Mouse (Mus musculus): ENCODE measurements around the gene D630036H23Rik. TPM values are rescaled to one million over a fixed set of nuclear protein-coding genes. Genes with fewer than 3 reads are reported as not detected.

Gene D630036H23Rik
- 5.1 and 6.1 TPM in 2 replicates for polyA plus RNA-seq (2015; fragmentation: Nextera tagmentation; extraction: Ambion mirVana)

DNA sequence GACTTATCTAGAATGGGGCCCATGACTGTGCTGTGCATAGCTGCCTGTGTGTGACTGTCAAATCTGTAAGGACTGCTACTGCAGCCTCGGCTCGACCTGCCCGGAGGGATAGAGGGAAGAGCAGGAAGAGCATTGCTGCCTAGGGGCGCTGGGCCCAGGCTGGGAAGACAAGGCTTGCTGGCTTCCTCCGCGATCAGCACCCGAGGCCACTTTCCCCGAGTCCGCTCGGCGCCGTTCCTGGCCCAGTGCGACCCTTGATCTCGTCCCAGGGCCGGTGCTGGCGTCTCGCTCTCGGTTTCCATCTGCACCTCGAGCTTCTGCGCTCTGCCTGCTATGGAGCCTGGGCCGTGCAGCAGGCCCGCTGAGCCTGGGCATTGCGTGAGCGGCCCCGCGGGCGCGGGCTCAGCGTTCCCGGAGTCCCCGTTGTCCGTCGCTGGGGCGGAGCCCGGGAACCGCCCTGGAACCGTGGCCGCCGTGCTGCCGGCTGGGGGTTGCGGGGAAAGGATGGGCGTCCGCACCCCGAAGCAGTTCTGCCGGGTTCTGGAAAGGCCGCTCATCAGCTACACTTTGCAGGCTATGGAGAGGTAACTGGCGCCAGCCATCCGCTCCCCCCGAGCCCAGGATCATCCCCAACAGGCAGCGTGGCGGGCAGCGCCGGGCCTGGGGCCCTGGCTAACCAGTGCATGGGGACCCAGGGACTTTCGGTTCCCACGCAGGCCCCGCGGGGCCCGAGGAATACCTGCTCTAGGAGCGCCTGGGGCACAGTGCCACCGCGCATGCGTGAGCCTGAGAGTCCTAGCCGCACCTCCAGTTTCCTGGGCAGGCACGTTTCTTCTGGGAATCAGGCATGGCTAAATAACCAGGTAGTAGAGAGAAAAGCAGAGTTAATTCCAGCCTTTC lies at the start of gene D630036H23Rik, which contains the start of gene Ispd:
TSS of gene D630036H23Rik (minus strand) at position 741 of the 900 bp plus-strand sequence.
TSS of gene Ispd (plus strand) at position 10 of the 900 bp plus-strand sequence.
- TF ChIP-seq CTCF (IDR thresholded peaks at IDR 0.05; ENCODE audit: low read depth), result no peak
- no peaks in the 10 kb centered on the region for H3K9me3 ChIP-seq (replicated peaks; ENCODE audit: low read length)
- no peaks in the 10 kb centered on the region; the same call in 1 of the 2 replicates for H3K4me1 ChIP-seq (replicated peaks; ENCODE audit: insufficient read depth, low read length)
- under 1% methylated on average over 55 of the region's 64 CpGs for WGBS
- peak within 1 kb of the TSS; percentile 98 for H3K9ac ChIP-seq (ENCODE audit: low read depth, low read length)
- H3K27me3 ChIP-seq (ENCODE audit: insufficient read depth, low read length), result no peaks in the 10 kb centered on the region
- H3K27ac ChIP-seq, result peak within 1 kb of the TSS; percentile 98
- no peaks in the 10 kb centered on the region for H3K36me3 ChIP-seq (ENCODE audit: insufficient read depth, low read length)
- DNase-seq (ENCODE audit: low spot score) (peak; percentile 85), ATAC-seq (replicated peaks; ENCODE audit: low FRiP score, low read depth) (peak; percentile 95)
- H3K4me2 ChIP-seq (ENCODE audit: low read length), result peak within 1 kb of the TSS; percentile 87
- peak within 1 kb of the TSS; percentile 70 for H3K4me3 ChIP-seq (replicated peaks; ENCODE audit: low read depth, low read length)

DNA sequence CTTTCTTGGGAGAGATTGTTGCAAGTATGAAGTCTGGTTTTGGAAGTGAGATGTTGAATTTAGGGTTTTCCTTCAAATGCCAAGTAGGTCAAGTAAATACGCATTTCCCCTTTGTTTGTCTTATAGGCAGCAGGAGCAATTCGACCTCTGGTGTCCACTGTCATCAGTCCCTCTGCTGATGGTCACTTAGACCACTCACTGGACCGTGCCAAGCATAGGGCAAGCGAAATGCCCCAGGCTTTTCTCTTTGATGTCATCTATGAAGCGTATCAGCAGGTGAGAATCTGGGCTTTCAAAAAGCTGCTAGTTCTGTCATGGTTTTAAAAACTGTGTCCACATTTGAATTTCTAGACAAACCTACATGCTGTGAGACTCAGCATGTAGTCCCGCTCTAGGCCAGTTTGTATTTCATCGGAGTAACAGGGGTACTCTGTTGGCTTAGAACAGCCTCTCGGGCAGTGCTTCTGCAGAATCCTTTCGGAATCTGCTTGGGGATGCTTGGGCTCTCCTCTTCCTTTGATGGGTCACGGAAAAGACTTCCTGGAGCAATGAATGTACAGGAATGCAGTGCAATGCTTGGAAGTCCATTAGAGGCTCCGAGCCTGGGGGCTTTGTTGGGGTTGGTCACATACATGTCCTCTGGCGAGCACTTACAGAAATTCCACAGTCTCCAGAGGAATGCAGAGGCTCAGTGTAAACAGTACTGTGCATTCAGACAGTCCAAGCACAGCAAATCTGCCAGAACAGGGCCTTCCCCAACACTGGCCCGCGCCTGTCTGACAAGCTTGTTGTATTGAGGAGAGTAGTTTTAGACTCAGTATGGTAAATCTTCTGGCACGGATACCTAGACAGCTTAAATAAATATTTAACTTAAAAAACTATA lies 44.4 kb upstream of the D630036H23Rik start:
- peak; percentile 77; the same call in 1 of the 2 replicates for ATAC-seq (replicated peaks; ENCODE audit: low FRiP score, low read depth)
- Histone ChIP-seq H3K4me1 (replicated peaks; ENCODE audit: insufficient read depth, low read length) (peaks cover 8% of the 10 kb centered on the region), H3K36me3 (ENCODE audit: insufficient read depth, low read length) (no peaks in the 10 kb centered on the region), H3K27ac (peak overlapping the region; percentile 50; the same call in 1 of the 2 replicates), H3K4me3 (replicated peaks; ENCODE audit: low read depth, low read length) (no peak overlapping the region), H3K9me3 (replicated peaks; ENCODE audit: low read length) (no peaks in the 10 kb centered on the region), H3K4me2 (ENCODE audit: low read length) (no peak overlapping the region), H3K9ac (ENCODE audit: low read depth, low read length) (no peak overlapping the region), H3K27me3 (ENCODE audit: insufficient read depth, low read length) (no peaks in the 10 kb centered on the region)
- TF ChIP-seq CTCF (IDR thresholded peaks at IDR 0.05; ENCODE audit: low read depth), result no peak
- 44% methylated on average over 15 of the region's 15 CpGs for WGBS
- peak; percentile 73 for DNase-seq (ENCODE audit: low spot score)

DNA sequence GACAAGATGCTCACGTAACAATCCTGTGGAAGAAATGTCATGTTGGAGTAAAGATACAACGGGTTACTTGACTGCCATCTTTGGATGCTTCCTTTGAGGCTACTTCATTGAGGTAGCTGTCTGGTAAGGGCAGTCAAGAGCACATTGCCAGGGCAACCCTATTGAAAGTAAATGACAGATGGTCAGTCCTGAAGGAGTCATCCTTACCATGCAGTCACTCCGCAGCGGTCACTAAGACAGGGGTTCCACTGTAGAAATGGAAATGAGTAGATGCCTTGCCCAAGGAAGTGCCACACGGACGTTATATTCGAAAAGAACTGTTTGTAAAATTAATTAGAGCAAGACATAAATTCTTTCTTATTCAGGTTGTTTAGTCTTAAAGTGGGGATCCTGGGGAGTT lies 43.3 kb upstream of the D630036H23Rik start:
- H3K4me2 ChIP-seq (ENCODE audit: low read length), result no peak overlapping the region
- no peaks in the 10 kb centered on the region for H3K27me3 ChIP-seq (ENCODE audit: insufficient read depth, low read length)
- WGBS, result 79% methylated on average over 7 of the region's 7 CpGs
- H3K36me3 ChIP-seq (ENCODE audit: insufficient read depth, low read length), result no peaks in the 10 kb centered on the region
- no peak overlapping the region for H3K27ac ChIP-seq
- H3K9ac ChIP-seq (ENCODE audit: low read depth, low read length), result no peak overlapping the region
- no peak for ATAC-seq (replicated peaks; ENCODE audit: low FRiP score, low read depth)
- no peak for DNase-seq (ENCODE audit: low spot score)
- no peak overlapping the region for H3K4me3 ChIP-seq (replicated peaks; ENCODE audit: low read depth, low read length)
- H3K4me1 ChIP-seq (replicated peaks; ENCODE audit: insufficient read depth, low read length), result peaks cover 8% of the 10 kb centered on the region
- H3K9me3 ChIP-seq (replicated peaks; ENCODE audit: low read length), result no peaks in the 10 kb centered on the region
- no peak for TF ChIP-seq CTCF (IDR thresholded peaks at IDR 0.05; ENCODE audit: low read depth)

DNA sequence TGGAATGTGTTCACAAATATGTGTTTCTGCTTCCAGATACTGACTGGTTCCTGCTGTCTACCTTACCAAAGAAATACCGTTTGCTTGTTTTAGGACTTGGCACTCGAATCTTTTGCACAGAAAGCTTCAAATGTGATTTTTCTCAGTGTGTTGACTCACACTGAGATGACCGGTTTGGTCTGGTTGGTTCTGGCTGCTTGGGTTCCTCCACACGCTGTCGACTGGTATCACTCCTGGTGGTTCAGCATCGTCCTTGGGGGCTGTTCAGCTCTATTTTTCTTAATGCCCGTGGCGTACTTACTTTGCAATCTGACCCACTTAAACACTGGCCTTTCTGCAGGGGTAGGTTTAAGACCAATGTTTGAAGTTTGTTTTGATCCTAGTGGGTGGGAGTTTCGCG lies 41.7 kb upstream of the D630036H23Rik start:
- Histone ChIP-seq H3K4me3 (replicated peaks; ENCODE audit: low read depth, low read length) (no peak overlapping the region), H3K27ac (peak overlapping the region; percentile 63), H3K27me3 (ENCODE audit: insufficient read depth, low read length) (no peaks in the 10 kb centered on the region), H3K9ac (ENCODE audit: low read depth, low read length) (0 out of 2 replicates have a peak overlapping the region, but pooled peaks have one; percentile 9), H3K4me2 (ENCODE audit: low read length) (peak overlapping the region; percentile 0; the same call in 1 of the 2 replicates), H3K36me3 (ENCODE audit: insufficient read depth, low read length) (no peaks in the 10 kb centered on the region), H3K4me1 (replicated peaks; ENCODE audit: insufficient read depth, low read length) (peaks cover 8% of the 10 kb centered on the region), H3K9me3 (replicated peaks; ENCODE audit: low read length) (no peaks in the 10 kb centered on the region)
- no peak for TF ChIP-seq CTCF (IDR thresholded peaks at IDR 0.05; ENCODE audit: low read depth)
- DNase-seq (ENCODE audit: low spot score) (peak; percentile 54), ATAC-seq (replicated peaks; ENCODE audit: low FRiP score, low read depth) (peak; percentile 87; the same call in 1 of the 2 replicates)
- 30% methylated on average over 10 of the region's 10 CpGs for WGBS

DNA sequence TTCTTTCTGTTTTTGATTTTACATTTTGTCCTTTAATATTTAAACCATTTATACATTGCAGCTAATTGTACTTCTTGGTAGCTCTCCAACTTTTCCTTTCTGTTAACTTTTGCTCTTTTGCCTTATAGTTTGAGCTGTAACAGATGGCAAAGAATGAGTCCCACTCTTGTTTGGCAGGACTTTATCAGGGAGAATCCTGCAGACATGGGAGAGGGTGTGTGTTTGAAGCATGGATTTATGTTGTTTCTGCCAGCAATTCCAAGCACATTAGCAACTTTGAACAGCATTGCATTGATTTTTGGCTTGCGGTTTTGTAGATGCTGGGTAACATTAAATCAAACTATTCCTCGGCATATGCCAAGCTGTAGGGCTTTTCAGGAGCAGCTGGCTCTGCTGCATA lies 13.1 kb upstream of the D630036H23Rik start:
- ATAC-seq (replicated peaks; ENCODE audit: low FRiP score, low read depth) (no peak), DNase-seq (ENCODE audit: low spot score) (peak; percentile 56)
- H3K27me3 ChIP-seq (ENCODE audit: insufficient read depth, low read length), result no peaks in the 10 kb centered on the region
- no peak for TF ChIP-seq CTCF (IDR thresholded peaks at IDR 0.05; ENCODE audit: low read depth)
- no peak overlapping the region for H3K4me3 ChIP-seq (replicated peaks; ENCODE audit: low read depth, low read length)
- H3K9ac ChIP-seq (ENCODE audit: low read depth, low read length), result no peak overlapping the region
- no peak overlapping the region for H3K27ac ChIP-seq
- WGBS, result 67% methylated on average over 2 of the region's 2 CpGs
- no peak overlapping the region for H3K4me2 ChIP-seq (ENCODE audit: low read length)
- no peaks in the 10 kb centered on the region for H3K9me3 ChIP-seq (replicated peaks; ENCODE audit: low read length)
- no peaks in the 10 kb centered on the region for H3K36me3 ChIP-seq (ENCODE audit: insufficient read depth, low read length)
- no peaks in the 10 kb centered on the region for H3K4me1 ChIP-seq (replicated peaks; ENCODE audit: insufficient read depth, low read length)

DNA sequence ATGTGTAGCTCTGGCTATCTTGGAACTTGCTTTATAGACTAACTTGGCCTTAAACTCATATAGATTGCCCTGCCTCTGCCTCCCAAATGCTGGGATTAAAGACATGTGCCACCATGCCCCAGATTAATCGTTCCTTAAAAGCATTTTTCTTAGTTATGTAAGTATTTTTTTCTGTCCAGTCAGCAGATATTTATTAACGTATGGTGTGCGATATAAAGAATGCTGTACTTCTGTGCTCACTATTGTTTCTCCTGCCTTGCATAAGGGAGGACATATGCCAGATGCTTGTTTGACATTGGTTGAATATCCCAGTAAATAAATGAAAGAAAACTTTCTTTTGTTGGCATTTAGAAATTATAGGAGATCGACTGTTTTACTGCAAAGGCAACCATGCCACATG lies 5.0 kb upstream of the D630036H23Rik start:
- H3K4me1 ChIP-seq (replicated peaks; ENCODE audit: insufficient read depth, low read length), result no peaks in the 10 kb centered on the region
- no peak overlapping the region for H3K4me3 ChIP-seq (replicated peaks; ENCODE audit: low read depth, low read length)
- no peak overlapping the region for H3K9ac ChIP-seq (ENCODE audit: low read depth, low read length)
- H3K27me3 ChIP-seq (ENCODE audit: insufficient read depth, low read length), result no peaks in the 10 kb centered on the region
- DNase-seq (ENCODE audit: low spot score) (no peak), ATAC-seq (replicated peaks; ENCODE audit: low FRiP score, low read depth) (no peak)
- no peaks in the 10 kb centered on the region for H3K9me3 ChIP-seq (replicated peaks; ENCODE audit: low read length)
- WGBS, result 87% methylated on average over 4 of the region's 4 CpGs
- H3K27ac ChIP-seq, result no peak overlapping the region
- no peaks in the 10 kb centered on the region for H3K36me3 ChIP-seq (ENCODE audit: insufficient read depth, low read length)
- H3K4me2 ChIP-seq (ENCODE audit: low read length), result no peak overlapping the region
- no peak for TF ChIP-seq CTCF (IDR thresholded peaks at IDR 0.05; ENCODE audit: low read depth)
